Mouse (Mus musculus) liver, embryonic 13.5 days (tissue): Measurements from ENCODE around the gene Tmem98. TPM values are rescaled to one million over a fixed set of nuclear protein-coding genes. Genes with fewer than 3 reads are reported as not detected.

Source experiments
- ATAC-seq: fragments of 200-750 bp; cut with Nextera tagmentation; 2 replicates; pipeline ENCODE4 v1.8.0; 2017; ENCODE audit warnings: low read depth, mild to moderate bottlenecking, moderate number of reproducible peaks, moderate library complexity
- DNase-seq: peaks from one replicate; pipeline ENCODE4 v3.0.0; 2022
- H3K27ac ChIP-seq: fragments of 300-500 bp; sonication (generic); 2 replicates; pipeline ENCODE4 v1.5.1; 2015; ENCODE audit warnings: moderate library complexity, mild to moderate bottlenecking, inconsistent platforms
- H3K27me3 ChIP-seq: fragments of 300-500 bp; sonication (generic); 2 replicates; pipeline ENCODE4 v1.6.1; 2015; ENCODE audit warnings: mild to moderate bottlenecking, inconsistent platforms
- H3K36me3 ChIP-seq: fragments of 300-500 bp; sonication (generic); 2 replicates; pipeline ENCODE4 v1.6.1; 2015; ENCODE audit warnings: mild to moderate bottlenecking, inconsistent platforms
- H3K4me1 ChIP-seq: fragments of 300-500 bp; sonication (generic); replicated peaks from 2 replicates; pipeline ENCODE4 v1.6.1; 2015; ENCODE audit warnings: inconsistent platforms
- H3K4me2 ChIP-seq: fragments of 300-500 bp; sonication (generic); 2 replicates; pipeline ENCODE4 v1.6.1; 2015; ENCODE audit warnings: inconsistent platforms, mild to moderate bottlenecking, moderate library complexity
- H3K4me3 ChIP-seq: fragments of 300-500 bp; sonication (generic); replicated peaks from 2 replicates; pipeline ENCODE4 v1.5.1; 2015; ENCODE audit warnings: mild to moderate bottlenecking, inconsistent platforms
- H3K9ac ChIP-seq: fragments of 300-500 bp; sonication (generic); 2 replicates; pipeline ENCODE4 v1.6.1; 2015; ENCODE audit warnings: mild to moderate bottlenecking, inconsistent platforms
- H3K9me3 ChIP-seq: fragments of 300-500 bp; sonication (generic); replicated peaks from 2 replicates; pipeline ENCODE4 v1.6.1; 2016; ENCODE audit warnings: inconsistent platforms
- WGBS: fragments of 180-500 bp; shearing (Covaris S2); methylation state at CpG from one replicate; pipeline ENCODE4 v1.1.7; 2015; ENCODE audit not compliant: insufficient replicate concordance; 5-methylcytosine and 5-hydroxymethylcytosine counted together
- polyA plus RNA-seq: library from polyadenylated mRNA; unstranded; fragments of >200 nt; fragmentation: Nextera tagmentation; extraction: Ambion mirVana; gene quantifications from 2 replicates; pipeline ENCODE4 v1.2.1, GENCODE M21; 2015

Gene Tmem98
- polyA plus RNA-seq, 1 experiment from 2014 or later: 11.7 TPM

- Histone ChIP-seq H3K4me2 (no peak overlapping the region), H3K9me3 (no peaks in the 10 kb centered on the region), H3K27ac (no peak overlapping the region), H3K9ac (no peak overlapping the region), H3K27me3 (no peaks in the 10 kb centered on the region), H3K4me1 (peaks cover 37% of the 10 kb centered on the region), H3K36me3 (no peaks in the 10 kb centered on the region), H3K4me3 (no peak overlapping the region)
- ATAC-seq (no peak), DNase-seq (no peak)
- WGBS: 33% methylated on average over 3 of the region's 3 CpGs
Observed at GRCm38 (mm10) chr11:80791677-80792432, 18.1 kb upstream of the Tmem98 start.

- Histone ChIP-seq H3K4me2 (no peak overlapping the region), H3K27me3 (no peaks in the 10 kb centered on the region; the same call in 1 of the 2 replicates), H3K27ac (no peak overlapping the region), H3K36me3 (no peaks in the 10 kb centered on the region), H3K9ac (no peak overlapping the region), H3K4me1 (peaks cover 37% of the 10 kb centered on the region), H3K9me3 (no peaks in the 10 kb centered on the region), H3K4me3 (no peak overlapping the region)
- WGBS: 75% methylated on average over 4 of the region's 4 CpGs
- ATAC-seq: no peak
- DNase-seq: no peak
Observed at GRCm38 (mm10) chr11:80793386-80793785, 16.6 kb upstream of the Tmem98 start.

- H3K27ac ChIP-seq: no peak overlapping the region
- no peaks in the 10 kb centered on the region for H3K9me3 ChIP-seq
- WGBS: 41% methylated on average over 4 of the region's 4 CpGs
- ATAC-seq (peak; percentile 58), DNase-seq (no peak)
- H3K36me3 ChIP-seq: no peaks in the 10 kb centered on the region
- no peaks in the 10 kb centered on the region; the same call in 1 of the 2 replicates for H3K27me3 ChIP-seq
- no peak overlapping the region for H3K4me2 ChIP-seq
- no peak overlapping the region for H3K9ac ChIP-seq
- peaks cover 36% of the 10 kb centered on the region for H3K4me1 ChIP-seq
- no peak overlapping the region for H3K4me3 ChIP-seq
Observed at GRCm38 (mm10) chr11:80794290-80794689, 15.7 kb upstream of the Tmem98 start.

GRCm38 (mm10) chr11:80795431-80795830 is 14.5 kb upstream of the Tmem98 start:
- no peak overlapping the region for H3K9ac ChIP-seq
- H3K36me3 ChIP-seq: no peaks in the 10 kb centered on the region

GRCm38 (mm10) chr11:80799979-80800378 is 10.0 kb upstream of the Tmem98 start:
- ATAC-seq: no peak
- no peak overlapping the region for H3K27ac ChIP-seq
- H3K4me2 ChIP-seq: no peak overlapping the region
- WGBS: 34% methylated on average over 3 of the region's 3 CpGs
- no peaks in the 10 kb centered on the region; the same call in 1 of the 2 replicates for H3K27me3 ChIP-seq
- no peaks in the 10 kb centered on the region for H3K9me3 ChIP-seq
- no peaks in the 10 kb centered on the region for H3K4me1 ChIP-seq
- H3K9ac ChIP-seq: no peak overlapping the region
- no peak overlapping the region for H3K4me3 ChIP-seq
- DNase-seq: no peak
- no peaks in the 10 kb centered on the region for H3K36me3 ChIP-seq

More at GRCm38 (mm10) chr11:80795431-80795830, 14.5 kb upstream of the Tmem98 start:
- WGBS: 56% methylated on average over 8 of the region's 8 CpGs
- Histone ChIP-seq H3K9me3 (no peaks in the 10 kb centered on the region), H3K27me3 (no peaks in the 10 kb centered on the region; the same call in 1 of the 2 replicates), H3K27ac (no peak overlapping the region), H3K4me1 (peaks cover 25% of the 10 kb centered on the region), H3K4me2 (no peak overlapping the region), H3K4me3 (no peak overlapping the region)
- ATAC-seq: no peak
- DNase-seq: no peak

GRCm38 (mm10) chr11:80802706-80803105 is 7.3 kb upstream of the Tmem98 start:
- ATAC-seq: no peak

GRCm38 (mm10) chr11:80808551-80809070 is 1.4 kb upstream of the Tmem98 start:
- Histone ChIP-seq H3K27me3 (peaks cover 46% of the 10 kb centered on the region), H3K9me3 (no peaks in the 10 kb centered on the region), H3K27ac (no peak overlapping the region), H3K4me3 (no peak overlapping the region), H3K36me3 (no peaks in the 10 kb centered on the region), H3K9ac (no peak overlapping the region), H3K4me1 (peaks cover 19% of the 10 kb centered on the region; the same call in 1 of the 2 replicates), H3K4me2 (no peak overlapping the region)
- WGBS: 50% methylated on average over 6 of the region's 6 CpGs
- DNase-seq (no peak), ATAC-seq (peak; percentile 49)

More at GRCm38 (mm10) chr11:80802706-80803105, 7.3 kb upstream of the Tmem98 start:
- Histone ChIP-seq H3K27me3 (no peaks in the 10 kb centered on the region; the same call in none of the 2 replicates), H3K4me2 (no peak overlapping the region), H3K9me3 (no peaks in the 10 kb centered on the region), H3K4me3 (no peak overlapping the region), H3K4me1 (no peaks in the 10 kb centered on the region), H3K36me3 (no peaks in the 10 kb centered on the region), H3K9ac (no peak overlapping the region), H3K27ac (no peak overlapping the region)
- DNase-seq: no peak
- WGBS: 40% methylated on average over 3 of the region's 3 CpGs

- peak overlapping the region; percentile 54 for H3K4me3 ChIP-seq
- ATAC-seq: no peak
- peaks cover 46% of the 10 kb centered on the region for H3K27me3 ChIP-seq
Observed at GRCm38 (mm10) chr11:80809666-80809992, 346 bp upstream of the Tmem98 start.

GRCm38 (mm10) chr11:80811156-80811555 is 1.2 kb downstream of the Tmem98 start:
- Histone ChIP-seq H3K27ac (no peak overlapping the region), H3K9ac (no peak overlapping the region)
- DNase-seq: no peak

More at GRCm38 (mm10) chr11:80809666-80809992, 346 bp upstream of the Tmem98 start:
- WGBS: 47% methylated on average over 5 of the region's 6 CpGs
- Histone ChIP-seq H3K9ac (peak overlapping the region; percentile 59), H3K9me3 (no peaks in the 10 kb centered on the region), H3K36me3 (no peaks in the 10 kb centered on the region), H3K27ac (no peak overlapping the region), H3K4me2 (peak overlapping the region; percentile 65), H3K4me1 (peaks cover 19% of the 10 kb centered on the region; the same call in 1 of the 2 replicates)
- no peak for DNase-seq

GRCm38 (mm10) chr11:80815354-80815753 is 5.4 kb downstream of the Tmem98 start:
- no peak for ATAC-seq
- no peaks in the 10 kb centered on the region for H3K36me3 ChIP-seq

More at GRCm38 (mm10) chr11:80811156-80811555, 1.2 kb downstream of the Tmem98 start:
- Histone ChIP-seq H3K4me1 (peaks cover 19% of the 10 kb centered on the region; the same call in 1 of the 2 replicates), H3K4me2 (peak overlapping the region; percentile 65), H3K36me3 (no peaks in the 10 kb centered on the region), H3K4me3 (peak overlapping the region; percentile 54; the same call in 1 of the 2 replicates), H3K9me3 (no peaks in the 10 kb centered on the region), H3K27me3 (peaks cover 46% of the 10 kb centered on the region)
- 29% methylated on average over 5 of the region's 5 CpGs for WGBS
- no peak for ATAC-seq

GRCm38 (mm10) chr11:80818060-80818697 is 8.2 kb downstream of the Tmem98 start:
- peak; percentile 50 for ATAC-seq
- H3K4me1 ChIP-seq: peaks cover 20% of the 10 kb centered on the region
- no peak overlapping the region for H3K27ac ChIP-seq
- H3K9me3 ChIP-seq: no peaks in the 10 kb centered on the region
- no peaks in the 10 kb centered on the region for H3K36me3 ChIP-seq
- H3K9ac ChIP-seq: no peak overlapping the region
- no peak overlapping the region; the same call in 1 of the 2 replicates for H3K4me3 ChIP-seq
- peak; percentile 43 for DNase-seq
- H3K27me3 ChIP-seq: no peaks in the 10 kb centered on the region
- peak overlapping the region; percentile 35 for H3K4me2 ChIP-seq
- WGBS: 41% methylated on average over 11 of the region's 11 CpGs

More at GRCm38 (mm10) chr11:80815354-80815753, 5.4 kb downstream of the Tmem98 start:
- Histone ChIP-seq H3K9ac (no peak overlapping the region), H3K4me3 (no peak overlapping the region), H3K4me2 (no peak overlapping the region), H3K27me3 (peaks cover 26% of the 10 kb centered on the region), H3K27ac (no peak overlapping the region), H3K9me3 (no peaks in the 10 kb centered on the region), H3K4me1 (peaks cover 7% of the 10 kb centered on the region)
- 72% methylated on average over 7 of the region's 7 CpGs for WGBS
- DNase-seq: no peak
